Mouse (Mus musculus) erythroblast, embryonic 14.5 days (primary cell): ENCODE results near the gene Gclm. TPM values are rescaled to one million over a fixed set of nuclear protein-coding genes. Genes with fewer than 3 reads are reported as not detected.

Experiments used
- H3K27me3 ChIP-seq: 2 replicates; pipeline ENCODE4 v1.6.1; 2012; ENCODE audit warnings: inconsistent platforms; ENCODE audit not compliant: control insufficient read depth
- H3K36me3 ChIP-seq: 2 replicates; pipeline ENCODE4 v1.6.1; 2012; ENCODE audit warnings: mild to moderate bottlenecking, inconsistent platforms; ENCODE audit not compliant: control insufficient read depth
- H3K4me1 ChIP-seq: 2 replicates; pipeline ENCODE4 v1.6.1; 2012; ENCODE audit warnings: inconsistent platforms; ENCODE audit not compliant: control insufficient read depth
- H3K4me3 ChIP-seq: replicated peaks from 2 replicates; pipeline ENCODE3; 2012; ENCODE audit warnings: moderate library complexity, mild to moderate bottlenecking, inconsistent platforms
- H3K9me3 ChIP-seq: 2 replicates; pipeline ENCODE4 v1.6.1; 2012; ENCODE audit warnings: low read length, inconsistent platforms, mixed read lengths; ENCODE audit not compliant: control insufficient read depth
- GATA1 ChIP-seq: IDR thresholded peaks from 2 replicates; pipeline ENCODE4 v1.6.1; 2012; ENCODE audit warnings: low read length, inconsistent platforms, mixed read lengths
- TAL1 ChIP-seq: IDR thresholded peaks from 3 replicates; pipeline ENCODE4 v1.6.1; 2012; ENCODE audit warnings: low read length, inconsistent platforms, mixed read lengths
- polyA plus RNA-seq: library from polyadenylated mRNA; stranded (reverse); fragments of >175 nt; gene quantifications from 2 replicates; pipeline ENCODE4 v1.2.3, GENCODE M21; 2012

Gclm gene
- polyA plus RNA-seq, 1 experiment, result 137 TPM

DNA sequence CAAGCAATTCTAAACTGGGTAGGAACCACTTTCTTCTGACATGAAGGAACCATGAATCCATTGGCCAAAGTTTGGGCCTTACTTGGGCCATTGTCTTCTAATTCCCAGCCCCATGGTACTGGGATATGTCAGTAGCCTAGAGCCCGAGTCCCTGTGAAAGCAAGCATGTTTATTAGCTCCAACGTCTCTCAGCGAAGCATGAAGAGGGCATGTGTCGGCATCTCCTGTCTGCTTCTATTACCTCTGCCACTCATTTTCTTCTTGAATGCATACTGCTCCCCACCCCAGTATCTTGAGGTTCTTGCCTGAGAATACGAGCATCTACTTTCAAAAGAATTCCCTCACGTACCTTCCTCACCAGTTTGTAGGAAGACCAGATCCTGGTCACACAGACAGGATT, 39.6 kb upstream of the Gclm start:
- H3K4me1 ChIP-seq, result no peaks in the 10 kb centered on the region; the same call in 1 of the 2 replicates
- TF ChIP-seq GATA1 (no peak), TAL1 (no peak)
- no peak overlapping the region for H3K4me3 ChIP-seq
- no peaks in the 10 kb centered on the region for H3K27me3 ChIP-seq
- no peaks in the 10 kb centered on the region for H3K9me3 ChIP-seq
- no peaks in the 10 kb centered on the region for H3K36me3 ChIP-seq

DNA sequence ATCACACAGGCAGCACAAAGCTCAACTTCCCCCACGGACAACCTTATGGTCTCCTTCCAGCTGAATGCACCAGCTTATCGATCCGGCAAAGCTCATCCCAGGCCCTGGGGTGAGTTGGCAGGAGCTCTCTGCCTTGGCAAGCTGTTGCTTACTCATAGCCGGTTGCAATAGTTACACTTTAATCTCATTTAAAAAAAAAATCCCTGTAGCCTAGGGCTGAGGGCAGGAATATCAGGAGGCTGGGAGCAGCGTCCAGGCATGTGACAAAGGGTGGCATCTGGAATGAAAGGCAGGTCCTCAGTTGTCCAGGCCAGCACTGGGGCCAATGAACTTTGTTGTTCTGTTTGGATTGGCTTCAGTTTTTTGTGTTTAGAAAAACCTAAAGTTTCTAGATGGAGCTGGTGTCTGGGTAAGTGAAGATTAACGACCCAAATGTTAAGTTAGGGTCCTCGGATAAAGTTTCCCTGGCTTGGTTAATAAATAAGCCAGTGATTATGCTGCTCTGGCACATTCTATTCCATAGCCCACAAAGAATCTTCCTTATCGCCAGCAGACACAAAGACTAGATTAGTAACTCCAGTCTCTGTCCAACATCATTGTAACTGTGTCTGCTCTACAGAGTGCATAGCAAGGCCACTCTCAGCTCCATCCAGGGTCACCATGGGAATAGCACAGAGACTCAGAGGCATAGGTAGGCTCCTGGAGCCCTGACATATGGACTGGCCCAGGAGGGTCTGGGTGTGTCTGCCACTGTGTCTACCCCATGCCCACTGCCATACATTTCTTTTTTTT, 38.9 kb upstream of the Gclm start:
- no peaks in the 10 kb centered on the region for H3K27me3 ChIP-seq
- H3K36me3 ChIP-seq, result no peaks in the 10 kb centered on the region
- no peak overlapping the region for H3K4me3 ChIP-seq
- H3K4me1 ChIP-seq, result no peaks in the 10 kb centered on the region; the same call in 1 of the 2 replicates
- TF ChIP-seq GATA1 (no peak), TAL1 (no peak)
- no peaks in the 10 kb centered on the region for H3K9me3 ChIP-seq

DNA sequence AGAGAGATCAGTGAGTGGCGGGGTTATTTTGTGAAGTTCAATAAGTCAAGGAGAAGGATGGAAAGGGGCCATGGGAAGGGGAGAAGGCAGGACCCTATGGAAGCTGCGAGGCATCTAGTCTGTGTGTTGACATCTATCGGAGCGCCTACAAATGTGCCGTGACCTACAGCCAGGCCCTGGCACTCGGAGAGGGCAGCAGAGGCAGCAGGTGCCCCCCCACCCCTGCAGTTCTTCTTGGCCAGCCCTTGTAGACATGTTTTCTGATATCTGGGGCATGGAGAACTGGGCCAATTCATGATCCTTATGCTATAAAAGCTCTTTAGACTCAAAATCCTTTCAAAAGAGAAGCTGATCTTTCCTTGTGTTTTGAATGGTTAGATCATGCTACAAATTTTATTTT, 37.6 kb upstream of the Gclm start:
- TF ChIP-seq GATA1 (no peak), TAL1 (no peak)
- Histone ChIP-seq H3K4me3 (no peak overlapping the region), H3K36me3 (no peaks in the 10 kb centered on the region), H3K27me3 (no peaks in the 10 kb centered on the region), H3K4me1 (no peaks in the 10 kb centered on the region; the same call in 1 of the 2 replicates), H3K9me3 (no peaks in the 10 kb centered on the region)

DNA sequence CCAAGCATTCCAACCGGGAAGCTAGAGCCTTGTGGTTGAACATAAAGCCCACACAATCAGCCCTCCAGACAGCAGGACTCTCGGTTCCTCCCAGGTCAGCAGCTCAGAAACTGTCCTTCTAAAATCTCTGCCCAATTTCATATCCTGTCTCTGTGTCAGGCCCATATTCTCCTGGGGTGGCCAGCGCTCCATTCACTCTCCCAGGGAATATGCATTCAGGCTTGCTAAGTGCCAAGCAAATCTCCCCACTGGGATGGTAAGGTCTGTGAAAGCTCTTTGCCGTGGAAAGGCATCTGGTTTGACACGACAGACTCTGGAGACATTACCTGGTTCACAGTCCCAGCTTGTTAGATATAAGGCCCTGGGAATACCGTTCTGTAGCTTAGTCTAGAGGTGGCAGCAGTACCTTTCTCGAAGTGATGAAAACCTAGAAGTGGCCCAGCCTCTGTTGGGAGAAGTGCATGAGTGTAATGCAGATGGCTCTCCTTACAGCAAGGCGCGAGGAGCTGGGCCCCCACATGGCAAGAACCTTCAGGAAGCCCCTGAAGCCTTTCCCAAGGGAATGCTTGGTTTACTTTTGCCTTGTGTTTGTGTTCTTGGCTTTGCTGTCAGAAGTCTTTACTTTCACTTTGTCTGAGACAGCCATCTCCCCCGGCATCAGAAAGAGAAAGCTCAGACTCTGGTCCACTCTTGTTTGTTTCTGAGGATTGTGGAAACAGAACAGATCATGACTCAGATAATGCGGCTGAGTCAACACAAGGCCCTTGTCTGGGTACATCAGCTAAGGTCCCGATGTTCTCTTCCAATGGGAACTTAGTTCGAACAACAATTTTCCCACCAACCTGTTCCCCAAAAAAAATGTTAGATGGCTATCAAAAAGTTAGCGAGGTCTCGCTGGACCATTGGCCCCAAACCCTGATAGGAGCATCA, 36.8 kb upstream of the Gclm start:
- TF ChIP-seq GATA1 (no peak), TAL1 (no peak)
- Histone ChIP-seq H3K4me3 (no peak overlapping the region), H3K9me3 (no peaks in the 10 kb centered on the region), H3K4me1 (no peaks in the 10 kb centered on the region; the same call in 1 of the 2 replicates), H3K36me3 (no peaks in the 10 kb centered on the region), H3K27me3 (no peaks in the 10 kb centered on the region)

DNA sequence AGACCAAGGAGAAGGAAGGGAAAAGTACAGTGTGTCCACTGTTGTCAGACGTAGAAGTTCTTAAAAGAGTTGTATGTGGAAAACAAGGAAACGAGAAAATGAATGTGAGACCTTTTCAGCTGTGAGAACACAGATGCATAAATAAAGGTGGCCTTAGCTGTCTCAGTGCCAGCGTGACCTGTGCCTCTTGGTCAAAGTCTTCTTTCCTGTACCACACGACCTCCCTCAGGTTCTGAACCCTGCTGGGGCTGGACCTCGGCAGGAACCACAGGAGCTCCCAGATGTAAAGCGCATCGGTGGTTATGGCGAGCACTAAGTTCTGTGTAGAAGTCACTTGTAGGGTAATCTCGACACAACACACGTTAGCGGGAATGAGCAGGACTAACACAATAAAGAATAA, 35.8 kb upstream of the Gclm start:
- Histone ChIP-seq H3K4me3 (no peak overlapping the region), H3K36me3 (no peaks in the 10 kb centered on the region), H3K9me3 (no peaks in the 10 kb centered on the region), H3K4me1 (no peaks in the 10 kb centered on the region; the same call in 1 of the 2 replicates), H3K27me3 (no peaks in the 10 kb centered on the region)
- TF ChIP-seq GATA1 (no peak), TAL1 (no peak)

DNA sequence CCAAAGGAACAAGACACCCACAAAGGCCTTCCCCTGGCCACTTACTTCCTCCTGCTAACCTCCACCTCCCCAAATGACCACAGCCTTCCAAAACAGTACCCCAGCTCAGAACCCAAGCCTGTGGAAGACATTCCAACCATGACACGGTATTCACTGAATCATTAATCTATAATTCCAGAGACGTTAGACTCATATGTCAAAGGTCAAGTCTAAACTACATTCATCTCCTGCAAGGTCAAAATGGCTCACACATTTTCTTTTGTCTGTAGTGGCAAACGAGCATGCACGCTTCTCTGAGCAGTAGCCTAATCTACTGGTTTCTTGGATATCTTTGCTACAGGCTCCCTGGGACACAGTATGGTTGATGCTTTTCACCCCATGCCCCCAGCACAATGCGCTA, 34.9 kb upstream of the Gclm start:
- TF ChIP-seq TAL1 (no peak), GATA1 (no peak)
- Histone ChIP-seq H3K4me3 (no peak overlapping the region), H3K36me3 (no peaks in the 10 kb centered on the region), H3K4me1 (no peaks in the 10 kb centered on the region; the same call in 1 of the 2 replicates), H3K9me3 (no peaks in the 10 kb centered on the region), H3K27me3 (no peaks in the 10 kb centered on the region)

DNA sequence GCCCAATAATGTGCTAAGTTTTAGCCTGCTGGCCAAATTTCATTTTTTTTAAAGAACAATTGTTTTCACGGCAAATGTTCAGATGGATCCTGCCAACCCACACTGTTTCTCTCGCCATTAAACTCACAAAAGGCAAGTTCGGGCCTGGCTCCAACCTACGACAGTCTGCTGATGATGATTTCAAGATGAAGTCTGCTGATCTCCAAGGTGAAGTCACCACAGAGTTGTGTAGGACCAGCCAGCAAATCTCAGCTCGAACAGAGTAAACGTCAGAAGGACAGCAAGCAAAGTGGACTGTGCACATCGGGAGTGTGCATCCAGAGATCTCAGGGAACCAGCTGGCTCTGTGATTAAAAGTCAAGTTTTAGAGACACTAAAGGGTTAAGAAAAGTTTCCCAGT, 34.5 kb upstream of the Gclm start:
- TF ChIP-seq GATA1, result no peak
- H3K4me3 ChIP-seq, result no peak overlapping the region
- H3K9me3 ChIP-seq, result no peaks in the 10 kb centered on the region
- H3K36me3 ChIP-seq, result no peaks in the 10 kb centered on the region
- no peaks in the 10 kb centered on the region for H3K27me3 ChIP-seq
- no peaks in the 10 kb centered on the region; the same call in 1 of the 2 replicates for H3K4me1 ChIP-seq

DNA sequence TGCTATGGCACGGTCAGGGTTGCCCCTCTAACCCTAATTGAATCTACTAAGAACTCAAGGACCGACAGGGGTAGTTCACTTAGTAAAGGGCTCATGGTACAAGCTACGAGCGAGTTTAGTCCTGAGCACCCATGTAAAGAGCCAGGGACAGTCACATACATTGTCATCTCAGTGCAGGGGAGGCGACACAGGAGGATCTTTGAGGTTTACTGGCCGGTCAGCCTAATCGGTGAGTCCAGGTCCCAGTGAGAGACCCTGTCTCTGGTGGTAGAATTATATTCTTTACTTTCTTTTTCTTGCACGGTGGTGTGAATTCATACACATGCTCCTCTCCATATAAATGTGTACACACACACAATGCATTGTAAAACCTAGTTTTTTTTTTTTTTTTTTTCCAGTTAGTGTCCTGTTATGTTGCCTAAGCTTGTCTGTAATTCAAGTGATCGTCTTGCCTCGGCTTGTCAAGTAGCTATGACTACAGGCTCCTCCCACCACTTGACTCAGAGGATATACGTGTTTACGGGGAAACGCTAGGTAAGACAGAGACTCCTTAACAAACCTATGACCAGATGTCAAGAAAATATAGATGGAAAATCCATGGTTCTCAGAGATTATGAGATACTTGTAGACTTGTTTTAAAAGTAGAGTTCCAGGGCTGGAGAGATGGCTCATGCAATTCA, 33.8 kb upstream of the Gclm start:
- no peaks in the 10 kb centered on the region for H3K27me3 ChIP-seq
- H3K36me3 ChIP-seq, result no peaks in the 10 kb centered on the region
- no peaks in the 10 kb centered on the region for H3K9me3 ChIP-seq
- no peaks in the 10 kb centered on the region; the same call in 1 of the 2 replicates for H3K4me1 ChIP-seq
- H3K4me3 ChIP-seq, result no peak overlapping the region
- no peak for TF ChIP-seq TAL1
- no peak for TF ChIP-seq GATA1
